Mouse (Mus musculus): ENCODE results near the gene Spdef. TPM values are rescaled to one million over a fixed set of nuclear protein-coding genes. Genes with fewer than 3 reads are reported as not detected.

The Spdef gene
- total RNA-seq, 1 experiment: not detected

- Histone ChIP-seq H3K9ac (ENCODE audit: insufficient read depth, low read depth, low read length, poor library complexity, severe bottlenecking) (no peak overlapping the region), H3K9me3 (ENCODE audit: control insufficient read depth, insufficient read depth, low read depth, low read length) (no peaks in the 10 kb centered on the region), H3K36me3 (ENCODE audit: control insufficient read depth, insufficient read depth, low read length, poor library complexity, severe bottlenecking) (no peaks in the 10 kb centered on the region), H3K4me1 (ENCODE audit: control insufficient read depth in 2 of 2, insufficient read depth in 2 of 2, low read length in 2 of 2, poor library complexity in 1 of 2) (peaks cover 0 to 15% of the 10 kb centered on the region in 2 experiments; a peak in 2 of 4 replicates), H3K27ac (ENCODE audit: insufficient read depth, low read depth, low read length, poor library complexity, severe bottlenecking) (no peak overlapping the region), H3K4me3 (ENCODE audit: insufficient read depth in 1 of 2, low read depth in 1 of 2, low read length in 2 of 2, poor library complexity in 1 of 2, severe bottlenecking in 1 of 2) (peak overlapping the region; percentile 64 to 65)
- TF ChIP-seq ZNF384 (IDR thresholded peaks at IDR 0.05; ENCODE audit: low read depth, low read length) (no peak), ZC3H11A (IDR thresholded peaks at IDR 0.05; ENCODE audit: borderline replicate concordance, low read depth, low read length) (no peak), HCFC1 (IDR thresholded peaks at IDR 0.05; ENCODE audit: borderline replicate concordance, insufficient read depth, low read length) (no peak), MAFK (IDR thresholded peaks at IDR 0.05; ENCODE audit: insufficient read depth, low read depth, low read length) (no peak), CHD2 (IDR thresholded peaks at IDR 0.05; ENCODE audit: low read depth, low read length) (no peak)
- in situ Hi-C loops (cut with MboI; ENCODE audit: low sequenced_read_pairs in 2 of 2, unreplicated experiment in 2 of 2): no loop called here
- no peak for DNase-seq (ENCODE audit: low read depth, low spot score)
Observed at GRCm38 (mm10) chr17:27685550-27685913, 43.2 kb downstream of the Spdef start.

GRCm38 (mm10) chr17:27684886-27685549 is 43.7 kb downstream of the Spdef start:
- Histone ChIP-seq H3K9ac (ENCODE audit: insufficient read depth, low read depth, low read length, poor library complexity, severe bottlenecking) (0 out of 2 replicates have a peak overlapping the region, but pooled peaks have one; percentile 6), H3K9me3 (ENCODE audit: control insufficient read depth, insufficient read depth, low read depth, low read length) (no peaks in the 10 kb centered on the region), H3K4me1 (ENCODE audit: control insufficient read depth in 2 of 2, insufficient read depth in 2 of 2, low read length in 2 of 2, poor library complexity in 1 of 2) (peaks cover 0 to 15% of the 10 kb centered on the region in 2 experiments; a peak in 2 of 4 replicates), H3K27ac (ENCODE audit: insufficient read depth, low read depth, low read length, poor library complexity, severe bottlenecking) (no peak overlapping the region), H3K4me3 (ENCODE audit: insufficient read depth in 1 of 2, low read depth in 1 of 2, low read length in 2 of 2, poor library complexity in 1 of 2, severe bottlenecking in 1 of 2) (peak overlapping the region; percentile 64 to 65), H3K36me3 (ENCODE audit: control insufficient read depth, insufficient read depth, low read length, poor library complexity, severe bottlenecking) (no peaks in the 10 kb centered on the region)
- in situ Hi-C loops (cut with MboI; ENCODE audit: low sequenced_read_pairs in 2 of 2, unreplicated experiment in 2 of 2): no loop called here
- DNase-seq (ENCODE audit: low read depth, low spot score): no peak
- TF ChIP-seq ZNF384 (IDR thresholded peaks at IDR 0.05; ENCODE audit: low read depth, low read length) (no peak), MAFK (IDR thresholded peaks at IDR 0.05; ENCODE audit: insufficient read depth, low read depth, low read length) (no peak), CHD2 (IDR thresholded peaks at IDR 0.05; ENCODE audit: low read depth, low read length) (no peak)

GRCm38 (mm10) chr17:27678924-27679813 is 49.6 kb downstream of the Spdef start:
- Histone ChIP-seq H3K4me1 (ENCODE audit: control insufficient read depth in 2 of 2, insufficient read depth in 2 of 2, low read length in 2 of 2, poor library complexity in 1 of 2) (peaks cover 2 to 20% of the 10 kb centered on the region in 2 experiments; a peak in 3 of 4 replicates), H3K27ac (ENCODE audit: insufficient read depth, low read depth, low read length, poor library complexity, severe bottlenecking) (no peak overlapping the region), H3K36me3 (ENCODE audit: control insufficient read depth, insufficient read depth, low read length, poor library complexity, severe bottlenecking) (no peaks in the 10 kb centered on the region), H3K9me3 (ENCODE audit: control insufficient read depth, insufficient read depth, low read depth, low read length) (no peaks in the 10 kb centered on the region), H3K4me3 (ENCODE audit: insufficient read depth in 1 of 2, low read depth in 1 of 2, low read length in 2 of 2, poor library complexity in 1 of 2, severe bottlenecking in 1 of 2) (no peak overlapping the region), H3K9ac (ENCODE audit: insufficient read depth, low read depth, low read length, poor library complexity, severe bottlenecking) (no peak overlapping the region)
- in situ Hi-C loops (cut with MboI; ENCODE audit: low sequenced_read_pairs in 2 of 2, unreplicated experiment in 2 of 2): no loop called here
- no peak for DNase-seq (ENCODE audit: low read depth, low spot score)
- TF ChIP-seq HCFC1 (IDR thresholded peaks at IDR 0.05; ENCODE audit: borderline replicate concordance, insufficient read depth, low read length) (no peak), MAFK (IDR thresholded peaks at IDR 0.05; ENCODE audit: insufficient read depth, low read depth, low read length) (no peak), ZNF384 (IDR thresholded peaks at IDR 0.05; ENCODE audit: low read depth, low read length) (no peak), ZC3H11A (IDR thresholded peaks at IDR 0.05; ENCODE audit: borderline replicate concordance, low read depth, low read length) (no peak), CHD2 (IDR thresholded peaks at IDR 0.05; ENCODE audit: low read depth, low read length) (no peak)

GRCm38 (mm10) chr17:27677756-27678155 is 51.0 kb downstream of the Spdef start:
- Histone ChIP-seq H3K4me3 (ENCODE audit: insufficient read depth in 1 of 2, low read depth in 1 of 2, low read length in 2 of 2, poor library complexity in 1 of 2, severe bottlenecking in 1 of 2) (no peak overlapping the region), H3K36me3 (ENCODE audit: control insufficient read depth, insufficient read depth, low read length, poor library complexity, severe bottlenecking) (no peaks in the 10 kb centered on the region), H3K4me1 (ENCODE audit: control insufficient read depth in 2 of 2, insufficient read depth in 2 of 2, low read length in 2 of 2, poor library complexity in 1 of 2) (peaks cover 2 to 17% of the 10 kb centered on the region in 2 experiments; a peak in 3 of 4 replicates), H3K27ac (ENCODE audit: insufficient read depth, low read depth, low read length, poor library complexity, severe bottlenecking) (no peak overlapping the region), H3K9ac (ENCODE audit: insufficient read depth, low read depth, low read length, poor library complexity, severe bottlenecking) (no peak overlapping the region; the same call in 1 of the 2 replicates), H3K9me3 (ENCODE audit: control insufficient read depth, insufficient read depth, low read depth, low read length) (no peaks in the 10 kb centered on the region)
- in situ Hi-C loops (cut with MboI; ENCODE audit: low sequenced_read_pairs in 2 of 2, unreplicated experiment in 2 of 2): no loop called here
- TF ChIP-seq ZNF384 (IDR thresholded peaks at IDR 0.05; ENCODE audit: low read depth, low read length) (no peak), CHD2 (IDR thresholded peaks at IDR 0.05; ENCODE audit: low read depth, low read length) (no peak), HCFC1 (IDR thresholded peaks at IDR 0.05; ENCODE audit: borderline replicate concordance, insufficient read depth, low read length) (no peak), ZC3H11A (IDR thresholded peaks at IDR 0.05; ENCODE audit: borderline replicate concordance, low read depth, low read length) (no peak), MAFK (IDR thresholded peaks at IDR 0.05; ENCODE audit: insufficient read depth, low read depth, low read length) (no peak)
- DNase-seq (ENCODE audit: low read depth, low spot score): no peak

Data from ES-E14 (cell line).